ENCODE assay signal across 8 mouse cellular contexts in genomic region chr1:191719326-191719725, GRCm38 (mm10). TPM values are rescaled to one million over a fixed set of nuclear protein-coding genes. Genes with fewer than 3 reads are reported as not detected.
DNase-seq lines count a peak whose midpoint lies in the region; ATAC-seq and TF ChIP-seq lines count a peak whose summit lies in the region.

No protein-coding gene starts in this region.

- peak overlapping the region; percentile 93 for H3K9ac ChIP-seq in heart, embryonic 11.5 days (ENCODE audit: low read depth, low read length)
- peak overlapping the region; percentile 95 for H3K9ac ChIP-seq in embryonic facial prominence, embryonic 13.5 days

- DNase-seq in heart, postnatal 4 days, result no peak
- DNase-seq in A20 (ENCODE audit: low read depth, low spot score), result peak; percentile 65
- peak; percentile 8 for DNase-seq in layer of hippocampus, adult 9-11 months
- DNase-seq in spleen, postnatal 36 days (ENCODE audit: low spot score in 2 of 2), result no peak
- no peak for DNase-seq in spleen, adult 18-20 months

- H3K4me1 ChIP-seq in heart, embryonic 11.5 days (ENCODE audit: control insufficient read depth, insufficient read depth, low read length), result peaks cover 7% of the 10 kb centered on the region
- H3K4me1 ChIP-seq in embryonic facial prominence, embryonic 13.5 days, result peaks cover 27% of the 10 kb centered on the region
- H3K4me1 ChIP-seq in olfactory bulb, adult 2 months (ENCODE audit: control insufficient read depth, insufficient read depth, low read length), result peaks cover 5% of the 10 kb centered on the region

- no peak for TF ChIP-seq POLR2A in olfactory bulb, adult 2 months (IDR thresholded peaks at IDR 0.05; ENCODE audit: insufficient read depth, low read depth, low read length)

- H3K27ac ChIP-seq in heart, embryonic 11.5 days (ENCODE audit: low read depth, low read length), result peak overlapping the region; percentile 96
- peak overlapping the region; percentile 93 for H3K27ac ChIP-seq in embryonic facial prominence, embryonic 13.5 days
- peak overlapping the region; percentile 88 for H3K27ac ChIP-seq in olfactory bulb, adult 2 months (ENCODE audit: insufficient read depth, low read depth, low read length)

- ATAC-seq in heart, embryonic 11.5 days (replicated peaks; ENCODE audit: insufficient number of reproducible peaks, low FRiP score, low TSS enrichment), result no peak
- no peak for ATAC-seq in embryonic facial prominence, embryonic 13.5 days (ENCODE audit: insufficient number of reproducible peaks, insufficient read depth, low FRiP score, low TSS enrichment, low read depth)

- peak overlapping the region; percentile 74 for H3K4me2 ChIP-seq in heart, embryonic 11.5 days
- peak overlapping the region; percentile 85 for H3K4me2 ChIP-seq in embryonic facial prominence, embryonic 13.5 days

- peak overlapping the region; percentile 91 for H3K4me3 ChIP-seq in heart, embryonic 11.5 days (ENCODE audit: low read depth, low read length)
- peak overlapping the region; percentile 95 for H3K4me3 ChIP-seq in embryonic facial prominence, embryonic 13.5 days
- peak overlapping the region; percentile 93 for H3K4me3 ChIP-seq in olfactory bulb, adult 2 months (ENCODE audit: insufficient read depth, low read depth, low read length)

- no peaks in the 10 kb centered on the region for H3K9me3 ChIP-seq in heart, embryonic 11.5 days (replicated peaks; ENCODE audit: control insufficient read depth, low read length)
- no peaks in the 10 kb centered on the region for H3K9me3 ChIP-seq in embryonic facial prominence, embryonic 13.5 days

- WGBS in heart, embryonic 11.5 days (ENCODE audit: insufficient replicate concordance), result 12% methylated on average over 11 of the region's 11 CpGs
- 8% methylated on average over 11 of the region's 11 CpGs for WGBS in embryonic facial prominence, embryonic 13.5 days
- WGBS in olfactory bulb, adult 2 months, result 15% methylated on average over 11 of the region's 11 CpGs

- H3K27me3 ChIP-seq in heart, embryonic 11.5 days (ENCODE audit: control insufficient read depth, insufficient read depth, low read length), result no peaks in the 10 kb centered on the region
- H3K27me3 ChIP-seq in embryonic facial prominence, embryonic 13.5 days, result no peaks in the 10 kb centered on the region

- peaks cover 2% of the 10 kb centered on the region; the same call in 1 of the 2 replicates for H3K36me3 ChIP-seq in heart, embryonic 11.5 days (ENCODE audit: control insufficient read depth, insufficient read depth, low read length)
- peaks cover 22% of the 10 kb centered on the region for H3K36me3 ChIP-seq in embryonic facial prominence, embryonic 13.5 days

- no peak for TF ChIP-seq CTCF in olfactory bulb, adult 2 months (IDR thresholded peaks at IDR 0.05; ENCODE audit: insufficient read depth, low read depth, low read length)

RNA-seq across cellular contexts. Expression of gene Lpgat1, which starts 1.7 kb away (rescaled TPM):
- polyA plus RNA-seq in heart, embryonic 11.5 days (2014; fragmentation: Nextera tagmentation; extraction: Ambion mirVana), result 55.6 and 58.0 TPM in 2 replicates
- total RNA-seq in heart, postnatal 4 days (2021), result 100 to 1,000 TPM in 1 of 2 experiments, 10 to 100 TPM in 1; 89.3 to 101 TPM
- 19.0 and 24.3 TPM in 2 replicates for polyA plus RNA-seq in embryonic facial prominence, embryonic 13.5 days (2015; fragmentation: Nextera tagmentation; extraction: Ambion mirVana)
- 41.9 TPM in 1 of 2 replicates, not detected in the other for polyA plus RNA-seq in olfactory bulb, adult 2 months (2012; ENCODE audit: insufficient read depth, insufficient read length, low replicate concordance, missing spikeins)

Comparison
In these comparisons a context has a peak if more than half of its experiments do, and no peak if none do; other contexts are left out.
1. DNase-seq: peak in A20 (single experiment) and layer of hippocampus, adult 9-11 months (single experiment); none in heart, postnatal 4 days (single experiment), spleen, postnatal 36 days (0 of 2) and spleen, adult 18-20 months (0 of 2).
2. Peak in every context shown above with its lines, with median percentiles within 50 percentile points of each other: H3K27ac ChIP-seq and H3K4me3 ChIP-seq.